Mouse (Mus musculus): Measurements from ENCODE around the gene Srd5a1.
"Not testable (repeated sequence)": the region's sequence is repeated elsewhere in the genome, so short reads cannot be mapped to it uniquely, and the experiment has no call there.

Srd5a1 gene

DNA sequence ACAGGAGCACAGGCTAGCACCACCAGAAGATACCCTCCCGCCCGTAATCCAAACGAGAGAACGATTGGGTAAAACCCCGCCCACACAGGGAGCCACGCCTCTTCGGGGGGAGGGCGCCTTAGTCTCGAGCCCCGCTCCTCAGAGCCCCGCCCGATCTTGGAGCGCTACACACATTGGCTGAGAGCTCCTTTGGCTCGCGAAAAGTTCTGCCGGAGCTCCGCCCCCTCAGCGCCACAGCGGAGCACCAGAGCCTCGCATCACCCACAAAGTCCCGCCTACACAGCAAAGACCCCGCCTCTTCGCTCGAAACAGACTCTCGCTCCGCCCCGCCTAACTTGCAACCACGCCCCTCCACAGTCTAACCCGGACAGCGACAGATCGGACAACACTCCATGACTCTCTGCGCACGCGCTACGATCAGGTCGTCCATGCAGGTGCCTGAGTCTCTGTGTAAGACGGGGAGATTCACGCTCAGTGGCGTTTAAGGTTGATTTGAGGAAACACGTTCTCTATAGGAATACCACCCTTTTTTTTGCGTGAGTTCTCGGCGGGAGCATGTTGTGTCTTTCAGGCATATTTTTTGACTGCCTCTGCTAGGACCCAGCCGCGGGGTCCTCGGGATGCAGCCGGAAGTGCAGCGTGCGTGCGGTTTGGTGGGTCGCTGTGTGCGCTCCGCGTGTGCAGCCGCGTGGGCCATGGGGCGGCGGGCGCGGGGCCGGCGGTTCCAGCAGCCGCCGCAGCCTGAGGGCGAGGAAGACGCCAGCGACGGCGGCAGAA is at the start of gene Srd5a1:
Gene Srd5a1, minus strand, starts transcription at position 45 of the 777 bp plus-strand sequence.
- ATAC-seq (ENCODE audit: insufficient number of reproducible peaks, low FRiP score, low TSS enrichment), result peak; percentile 91

DNA sequence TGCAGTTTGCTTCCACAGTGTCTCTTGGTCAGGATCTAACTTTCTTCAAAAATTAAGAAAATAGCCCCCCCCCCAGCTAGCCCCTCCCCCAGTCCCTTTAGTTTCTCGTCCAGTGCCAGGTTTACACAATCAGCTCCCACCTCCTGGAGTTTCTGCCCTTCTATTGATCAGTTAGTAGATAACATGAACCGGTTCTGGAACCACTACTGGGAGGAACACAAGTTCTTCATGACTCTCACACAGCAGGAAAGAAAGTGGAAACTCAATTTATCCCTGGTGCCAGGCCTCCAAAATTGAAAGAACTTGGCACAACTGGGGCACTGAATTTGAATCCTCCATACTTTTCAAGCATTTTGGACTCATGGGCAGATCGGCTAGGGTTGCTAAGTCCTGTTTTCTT is 43.3 kb upstream of the Srd5a1 start:
- ATAC-seq (ENCODE audit: insufficient number of reproducible peaks, low FRiP score, low TSS enrichment), result no peak

DNA sequence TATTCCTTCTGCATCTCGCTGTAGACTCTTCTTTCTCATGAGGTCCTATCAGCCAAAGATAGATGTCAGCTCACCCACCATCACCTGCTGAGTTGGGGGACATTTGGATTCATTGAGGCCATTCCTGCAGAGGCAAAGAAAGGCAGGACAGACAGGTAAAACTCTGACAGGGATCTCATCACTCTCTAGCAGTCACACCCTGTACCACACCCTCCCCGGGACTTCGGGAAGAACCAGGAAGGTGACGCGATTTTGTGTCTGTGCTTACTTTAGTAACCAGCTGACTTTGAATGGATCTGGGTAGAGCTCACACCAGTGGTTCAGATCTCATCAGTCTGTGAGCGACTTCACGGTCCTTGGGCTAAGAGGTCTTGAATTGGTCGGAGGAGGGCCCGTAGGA is 35.2 kb upstream of the Srd5a1 start:
- no peak for ATAC-seq (ENCODE audit: insufficient number of reproducible peaks, low FRiP score, low TSS enrichment)

DNA sequence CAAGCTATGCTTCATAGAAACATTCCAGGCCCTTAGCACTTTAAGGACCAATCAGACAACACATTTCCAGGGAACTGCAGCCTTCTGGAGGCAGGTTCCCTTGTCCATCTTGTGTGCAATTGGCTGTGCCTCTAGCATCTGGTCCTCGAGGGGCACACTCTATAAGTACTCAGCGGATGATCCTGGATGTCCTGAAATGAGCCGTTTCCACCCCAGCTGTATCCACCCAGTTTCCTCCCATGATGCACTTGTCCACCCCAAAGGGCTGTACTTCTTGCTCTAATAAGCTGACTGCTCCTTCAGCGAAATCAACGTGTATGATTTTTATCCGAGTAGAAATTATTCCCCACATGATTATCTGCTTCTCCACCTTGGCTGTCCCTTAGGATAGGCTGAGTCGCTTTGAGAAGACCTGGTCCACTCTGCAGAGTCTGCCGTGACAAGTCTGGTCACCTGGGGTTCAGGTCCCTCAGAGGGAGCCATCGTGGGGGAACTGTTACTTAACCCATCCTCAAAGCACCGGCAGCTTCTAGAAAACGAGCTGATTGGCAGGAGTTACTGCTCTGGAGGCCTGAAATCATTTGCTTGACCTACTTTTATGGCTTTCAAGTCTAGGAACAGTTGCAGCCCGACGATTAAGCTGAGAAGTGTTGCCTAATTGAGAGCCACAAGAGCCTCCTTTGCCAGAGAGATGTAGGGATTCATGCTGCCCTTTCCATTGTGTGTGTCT is 34.6 kb upstream of the Srd5a1 start:
- no peak for ATAC-seq (ENCODE audit: insufficient number of reproducible peaks, low FRiP score, low TSS enrichment)

DNA sequence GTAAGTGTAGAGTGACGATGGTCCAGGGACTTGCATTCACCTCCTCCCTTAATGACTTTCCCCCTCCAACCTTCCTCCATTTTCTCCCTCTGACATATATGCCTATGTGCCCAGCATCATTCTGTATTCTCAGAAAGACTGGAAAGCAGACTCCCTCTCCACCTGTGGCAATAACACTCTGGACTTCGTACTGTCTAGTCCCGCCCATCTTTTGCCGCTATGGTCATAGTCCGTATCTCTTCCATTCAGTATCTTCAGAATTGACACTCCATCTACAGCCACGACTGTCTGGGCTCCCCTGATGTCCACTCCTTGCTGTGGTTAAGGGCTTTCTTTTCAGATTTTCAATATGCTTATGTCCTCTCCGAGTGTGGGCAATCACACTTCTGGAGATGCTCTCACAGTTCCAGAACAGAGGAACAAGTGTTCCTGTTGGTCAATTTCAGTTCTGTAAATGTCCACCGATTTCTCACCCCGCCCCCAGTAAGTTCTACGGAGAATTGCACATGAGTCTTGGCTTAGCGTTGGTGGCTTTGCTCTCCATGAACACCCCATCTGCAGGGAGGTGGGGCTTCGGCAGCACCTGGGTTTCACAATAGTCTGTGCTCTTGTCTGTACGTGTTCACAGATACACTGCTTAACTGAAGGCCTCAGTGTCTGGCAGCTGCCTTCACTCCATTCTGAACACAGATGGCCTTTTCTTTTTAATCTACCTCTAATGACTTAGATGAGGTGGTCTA is 33.4 kb upstream of the Srd5a1 start:
- no peak for ATAC-seq (ENCODE audit: insufficient number of reproducible peaks, low FRiP score, low TSS enrichment)

DNA sequence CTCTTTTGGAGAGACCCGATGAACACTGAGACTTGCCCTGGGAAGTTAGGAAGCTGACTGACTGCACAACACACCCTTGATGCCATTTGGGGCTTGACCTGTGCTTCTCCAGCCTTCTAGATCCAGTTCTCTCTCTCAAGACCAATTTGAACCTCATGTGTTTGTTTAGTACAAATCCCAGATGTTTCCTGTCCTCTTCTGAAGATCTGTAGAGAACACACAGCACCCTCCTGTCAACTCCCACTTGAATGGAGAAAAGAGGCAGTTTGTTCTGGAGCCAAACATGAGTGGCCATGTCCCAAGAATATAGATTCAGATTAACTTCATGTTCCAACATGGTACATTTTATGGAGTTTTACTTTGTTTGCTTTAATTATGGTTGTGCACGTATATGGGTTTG is 32.7 kb upstream of the Srd5a1 start:
- ATAC-seq (ENCODE audit: insufficient number of reproducible peaks, low FRiP score, low TSS enrichment), result no peak

DNA sequence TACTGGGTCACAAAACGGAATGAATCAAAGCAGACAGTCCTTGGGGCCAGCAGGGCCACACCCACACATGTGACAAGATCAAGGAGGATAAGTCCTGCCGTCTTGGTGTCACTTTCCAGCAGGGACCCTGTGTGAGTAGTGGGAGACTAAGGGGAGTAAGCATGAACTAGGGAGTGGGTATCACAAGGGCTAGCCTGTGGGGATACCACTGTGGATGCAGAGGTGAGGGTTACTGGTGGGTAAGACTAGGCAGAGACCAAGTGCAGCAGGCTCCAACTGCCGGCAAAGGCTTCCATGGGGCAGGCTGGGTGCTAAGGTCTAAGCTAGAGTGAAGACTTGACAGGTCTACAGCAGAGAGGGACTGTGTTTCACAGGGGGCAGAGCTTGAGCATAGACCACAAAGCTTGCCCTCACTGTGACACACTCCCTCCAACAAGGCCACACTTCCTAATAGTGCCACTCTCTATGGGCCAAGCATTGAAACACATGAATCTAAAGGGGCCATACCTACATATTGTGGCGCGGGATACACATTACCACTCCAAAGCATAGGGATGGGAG is 31.5 kb upstream of the Srd5a1 start:
- no peak for ATAC-seq (ENCODE audit: insufficient number of reproducible peaks, low FRiP score, low TSS enrichment)

DNA sequence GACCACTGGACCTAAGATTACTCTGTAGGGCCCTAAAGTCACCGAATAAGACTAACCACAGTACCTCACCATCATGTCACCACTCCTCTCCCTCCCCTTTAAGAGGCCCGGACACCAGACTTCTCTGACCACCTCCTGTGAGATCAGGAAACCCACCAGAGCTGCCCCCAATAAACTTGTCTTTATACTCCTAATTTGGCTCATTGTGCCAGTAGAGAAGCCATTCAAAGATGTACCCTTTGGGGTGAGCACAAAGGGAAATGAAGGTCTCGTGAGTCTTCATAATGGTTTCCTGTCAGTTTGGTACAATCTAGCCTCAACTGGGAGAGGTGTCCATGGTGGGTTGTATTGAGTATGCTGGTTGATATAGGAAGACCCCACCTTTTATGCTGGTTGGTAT is 29.8 kb upstream of the Srd5a1 start:
- no peak for ATAC-seq (ENCODE audit: insufficient number of reproducible peaks, low FRiP score, low TSS enrichment)

DNA sequence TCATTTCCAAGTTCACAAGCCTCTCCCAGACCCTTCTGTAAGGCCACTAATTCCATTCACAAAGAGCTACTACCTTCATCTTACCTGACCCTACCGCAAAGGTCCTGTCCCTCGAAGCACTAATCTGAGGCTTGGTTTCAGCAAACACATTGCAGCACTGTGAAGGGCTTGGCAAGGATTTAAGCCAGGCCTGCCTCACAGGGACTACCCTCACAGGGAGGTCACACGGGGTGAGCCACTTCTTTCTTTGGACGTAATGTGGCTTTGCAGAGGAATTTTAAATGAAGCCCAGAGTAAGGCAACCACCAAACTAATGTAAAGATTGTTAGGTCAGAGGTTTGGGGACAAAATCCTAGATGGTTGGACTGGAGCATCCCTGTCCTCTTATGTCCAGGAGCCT is 29.3 kb upstream of the Srd5a1 start:
- no peak for ATAC-seq (ENCODE audit: insufficient number of reproducible peaks, low FRiP score, low TSS enrichment)

DNA sequence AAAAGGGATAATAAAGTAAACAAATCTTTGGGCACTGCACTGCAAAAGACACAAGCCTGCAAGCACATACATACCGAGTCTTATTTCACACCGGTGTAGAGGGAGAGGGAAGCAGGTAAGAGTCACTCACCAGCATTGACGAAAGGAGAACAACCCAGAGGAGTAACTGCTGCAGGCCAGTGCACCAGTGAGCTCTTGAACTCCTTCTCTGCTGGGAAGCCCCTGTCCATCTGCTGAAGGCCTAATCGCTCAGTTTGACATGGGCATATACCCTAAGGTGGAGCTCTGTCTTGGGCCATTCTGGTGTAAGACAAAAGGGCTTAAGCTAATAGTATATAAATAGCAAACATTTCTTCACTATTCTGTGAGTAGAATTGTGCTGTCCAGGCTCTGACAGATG is 28.9 kb upstream of the Srd5a1 start:
- no peak for ATAC-seq (ENCODE audit: insufficient number of reproducible peaks, low FRiP score, low TSS enrichment)

DNA sequence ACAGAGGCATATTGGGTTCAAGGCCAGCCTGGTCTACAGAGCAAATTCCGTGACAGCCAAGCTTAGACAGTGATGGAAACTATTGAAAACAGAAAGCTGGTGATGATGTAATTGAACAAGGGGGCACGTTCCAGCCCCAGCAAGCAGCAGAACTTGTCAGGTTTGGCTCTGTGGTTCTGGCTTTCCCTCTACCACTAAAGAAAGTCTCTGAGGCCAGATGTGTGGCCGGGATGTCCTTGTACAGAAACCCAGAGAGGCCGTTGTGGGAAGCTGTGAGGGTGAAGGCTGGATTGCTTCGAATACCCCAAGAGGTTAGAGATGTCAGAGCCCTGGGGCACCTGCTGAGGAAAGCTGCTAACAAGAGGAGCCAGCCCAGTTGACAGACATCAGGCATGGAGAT is 28.0 kb upstream of the Srd5a1 start:
- ATAC-seq (ENCODE audit: insufficient number of reproducible peaks, low FRiP score, low TSS enrichment), result no peak

DNA sequence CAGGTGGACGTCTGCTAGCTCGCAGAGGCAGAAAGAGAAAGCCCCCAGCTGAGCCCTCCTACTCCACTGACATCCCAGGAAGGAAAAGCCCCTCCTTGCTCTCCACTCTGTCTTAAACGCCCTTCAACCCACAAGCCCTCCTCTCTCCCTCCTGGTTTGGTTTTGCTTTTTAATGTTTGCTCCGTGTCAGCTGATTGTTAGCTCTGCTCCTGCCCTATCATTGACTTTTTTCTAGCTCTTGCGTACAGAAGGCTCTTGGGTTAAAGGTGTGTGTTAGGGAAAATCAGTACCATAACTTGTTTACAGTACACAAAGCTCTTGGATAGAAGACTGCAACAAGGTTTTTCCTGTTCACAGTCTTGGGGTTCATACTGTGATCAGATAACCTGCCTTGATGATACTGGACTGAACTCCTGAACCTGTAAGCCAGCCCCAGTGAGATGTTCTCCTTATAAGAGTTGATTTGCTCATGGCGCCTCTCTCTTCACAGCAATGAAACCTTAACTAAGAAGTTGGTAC is 26.9 kb upstream of the Srd5a1 start:
- no peak for ATAC-seq (ENCODE audit: insufficient number of reproducible peaks, low FRiP score, low TSS enrichment)

DNA sequence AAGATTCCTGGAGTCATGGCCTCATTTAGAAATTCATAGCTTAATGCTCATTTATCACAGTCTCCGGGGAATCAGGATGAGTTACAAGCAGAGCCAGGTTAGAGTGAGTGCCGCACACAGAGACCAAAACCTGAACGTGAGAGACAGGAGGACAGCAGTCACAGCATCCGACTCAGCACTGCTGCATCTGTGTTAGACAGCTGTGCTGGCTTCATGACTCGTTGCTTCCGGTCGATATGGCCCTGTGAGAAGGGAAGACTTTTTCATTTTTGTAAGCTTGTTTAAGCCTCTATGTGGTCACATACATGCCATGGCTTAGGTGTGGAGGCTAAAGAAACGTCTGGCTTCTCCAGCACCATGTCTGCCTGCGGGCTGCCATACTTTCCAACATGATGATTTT is 26.4 kb upstream of the Srd5a1 start:
- ATAC-seq (ENCODE audit: insufficient number of reproducible peaks, low FRiP score, low TSS enrichment), result no peak

DNA sequence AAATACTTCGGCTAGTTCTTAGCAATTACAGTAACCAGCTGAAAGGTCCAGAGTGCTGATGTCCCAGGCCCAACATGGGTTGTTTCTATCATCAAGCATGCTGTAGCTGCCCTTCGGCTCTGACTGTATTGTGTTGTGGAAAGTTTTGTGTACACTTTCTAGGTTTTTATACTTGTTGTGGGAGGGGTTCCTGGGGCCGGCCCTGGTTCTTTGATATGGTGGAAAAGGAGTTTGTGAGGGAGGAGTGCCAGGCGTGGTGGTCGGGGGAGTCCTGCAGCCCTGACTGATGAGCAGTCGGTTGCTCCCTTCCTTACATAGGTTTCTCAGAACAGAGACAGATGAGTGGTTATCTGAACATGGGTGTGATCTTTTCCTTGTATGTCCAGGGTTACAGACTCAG is 25.6 kb upstream of the Srd5a1 start:
- no peak for ATAC-seq (ENCODE audit: insufficient number of reproducible peaks, low FRiP score, low TSS enrichment)

DNA sequence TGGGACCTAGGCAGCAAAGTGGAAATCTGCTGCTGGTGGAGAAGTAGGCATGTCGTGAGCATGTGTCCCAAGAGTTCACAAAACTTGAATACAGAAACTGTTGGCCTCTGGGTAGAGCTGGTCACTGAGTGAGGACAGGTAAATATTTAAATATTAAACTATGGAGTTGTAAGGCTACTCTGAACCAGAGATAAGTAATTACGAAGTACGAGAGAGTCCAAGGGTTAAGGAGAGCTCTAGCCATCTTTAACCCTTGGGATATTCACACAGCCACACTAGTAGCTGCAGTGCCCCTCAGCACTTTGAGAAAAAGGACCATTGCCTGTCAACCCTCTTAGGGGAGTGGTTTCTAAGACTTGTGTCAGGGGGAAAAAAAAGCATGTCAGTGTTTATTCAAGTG is 25.1 kb upstream of the Srd5a1 start:
- ATAC-seq (ENCODE audit: insufficient number of reproducible peaks, low FRiP score, low TSS enrichment), result no peak

DNA sequence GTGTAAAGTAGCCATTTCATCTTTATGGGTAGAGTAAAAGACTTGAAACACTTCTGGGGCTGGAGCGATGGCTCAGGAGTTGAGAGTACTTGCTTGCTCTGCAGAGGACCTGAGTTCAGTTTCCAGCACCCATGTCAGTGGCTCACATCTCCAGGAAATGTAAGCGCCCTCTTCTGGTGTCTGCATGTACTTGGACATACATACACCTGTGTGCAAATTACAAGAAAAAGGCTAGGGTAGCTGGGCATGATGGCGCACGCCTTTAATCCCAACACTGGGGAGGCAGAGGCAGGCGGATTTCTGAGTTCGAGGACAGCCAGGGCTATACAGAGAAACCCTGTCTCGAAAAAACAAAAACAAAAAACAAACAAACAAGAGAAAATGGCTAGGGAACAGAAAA is 24.6 kb upstream of the Srd5a1 start:
- not testable (repeated sequence) for ATAC-seq (ENCODE audit: insufficient number of reproducible peaks, low FRiP score, low TSS enrichment)

DNA sequence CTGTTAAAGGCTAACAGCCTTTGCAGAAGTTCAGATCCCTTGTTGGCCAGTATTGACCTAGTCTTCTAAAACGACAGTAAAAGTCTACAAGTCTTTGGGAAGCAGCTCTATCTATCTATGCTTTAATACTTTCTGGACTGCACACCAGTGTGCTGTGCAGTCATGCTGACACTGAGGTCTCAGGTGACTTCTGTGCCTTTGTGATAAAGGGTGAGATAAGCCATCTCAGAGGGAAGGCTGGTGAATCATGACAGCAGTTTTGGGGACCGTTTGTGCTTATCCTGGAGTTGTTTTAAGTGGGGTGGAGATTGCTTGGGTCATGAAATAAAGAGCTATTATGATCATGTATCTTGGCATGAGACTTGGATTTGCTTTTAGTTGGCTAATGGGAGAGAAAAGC is 22.7 kb upstream of the Srd5a1 start:
- no peak for ATAC-seq (ENCODE audit: insufficient number of reproducible peaks, low FRiP score, low TSS enrichment)

DNA sequence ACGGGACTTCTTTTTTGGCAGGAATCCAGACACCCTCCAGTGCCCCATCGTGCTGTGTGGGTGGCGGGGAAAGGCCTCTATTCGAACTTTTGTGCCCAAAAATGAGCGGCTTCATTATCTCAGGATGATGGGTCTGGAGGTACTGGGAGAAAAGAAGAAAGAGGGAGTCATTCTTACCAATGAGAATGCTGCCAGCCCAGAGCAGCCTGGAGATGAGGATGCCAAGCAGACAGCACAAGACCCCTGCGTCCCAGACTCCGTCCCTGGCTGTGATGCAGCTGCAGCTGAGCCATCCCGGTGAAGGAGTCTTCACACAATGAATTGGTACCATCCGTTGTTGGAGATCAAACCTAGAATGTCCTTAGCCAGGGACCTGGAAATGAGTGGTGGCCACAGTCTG is 22.3 kb upstream of the Srd5a1 start:
- no peak for ATAC-seq (ENCODE audit: insufficient number of reproducible peaks, low FRiP score, low TSS enrichment)

DNA sequence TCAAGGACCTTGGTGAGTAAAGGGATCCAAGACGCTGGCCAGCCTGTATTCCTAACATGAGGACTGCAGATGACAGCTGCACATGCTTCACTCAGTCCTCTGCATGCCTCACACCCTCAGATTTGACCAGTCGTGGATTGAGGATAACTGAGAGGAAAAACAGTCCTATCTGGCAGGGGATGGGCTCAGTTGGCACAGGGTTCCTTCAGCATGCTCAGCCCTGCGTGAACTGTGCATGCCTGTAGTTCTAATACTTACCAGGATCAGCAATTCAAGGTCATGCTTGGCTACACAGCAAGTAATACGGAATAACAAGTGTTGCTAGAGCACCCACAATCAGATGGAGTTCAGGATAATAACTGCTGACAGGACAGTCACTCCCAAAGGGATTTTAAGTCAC is 20.4 kb upstream of the Srd5a1 start:
- no peak for ATAC-seq (ENCODE audit: insufficient number of reproducible peaks, low FRiP score, low TSS enrichment)

DNA sequence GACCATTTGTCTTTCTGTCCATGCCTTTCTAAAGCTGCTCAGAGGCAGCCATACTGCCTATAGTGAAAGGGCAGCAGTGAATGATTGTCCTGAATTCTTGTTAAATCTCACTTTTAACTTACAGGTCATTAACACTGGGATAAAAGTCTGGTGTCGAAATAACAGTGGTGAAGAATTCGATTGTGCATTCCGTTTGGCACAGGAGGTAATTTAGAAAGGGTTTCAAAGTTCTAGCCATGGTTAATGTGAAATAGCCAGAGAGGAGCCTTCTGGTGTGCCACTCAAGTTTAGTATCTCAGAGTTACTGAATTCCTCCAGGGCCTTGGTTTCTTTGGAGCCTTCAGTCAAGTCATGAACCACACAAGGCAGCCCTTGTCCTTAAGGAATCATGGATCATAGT is 19.9 kb upstream of the Srd5a1 start:
- ATAC-seq (ENCODE audit: insufficient number of reproducible peaks, low FRiP score, low TSS enrichment), result no peak

DNA sequence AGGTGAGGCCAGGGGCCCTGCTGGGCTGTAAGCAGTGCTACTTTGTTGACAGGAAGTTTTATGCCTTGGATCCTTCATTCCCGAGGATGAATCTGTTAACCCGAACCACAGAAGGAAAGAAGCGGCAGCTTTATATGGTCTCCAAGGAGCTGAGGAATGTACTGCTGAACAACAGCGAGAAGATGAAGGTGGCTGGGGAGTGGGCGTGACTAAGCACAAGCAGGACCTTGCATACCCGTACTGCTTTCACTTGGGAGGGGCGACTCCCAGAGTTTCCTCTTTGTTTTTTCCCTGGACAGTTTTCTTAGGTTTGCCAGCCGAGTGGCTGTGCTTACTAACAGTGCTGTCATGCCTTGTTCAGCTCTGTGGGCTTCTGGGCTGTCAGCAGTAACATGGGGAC is 19.3 kb upstream of the Srd5a1 start:
- ATAC-seq (ENCODE audit: insufficient number of reproducible peaks, low FRiP score, low TSS enrichment), result no peak
